Mouse (Mus musculus): ENCODE results near the gene Fam241b. TPM values are rescaled to one million over a fixed set of nuclear protein-coding genes. Genes with fewer than 3 reads are reported as not detected.

The Fam241b gene
- polyA plus RNA-seq, 1 experiment from 2014 or later = 30.6 TPM

DNA sequence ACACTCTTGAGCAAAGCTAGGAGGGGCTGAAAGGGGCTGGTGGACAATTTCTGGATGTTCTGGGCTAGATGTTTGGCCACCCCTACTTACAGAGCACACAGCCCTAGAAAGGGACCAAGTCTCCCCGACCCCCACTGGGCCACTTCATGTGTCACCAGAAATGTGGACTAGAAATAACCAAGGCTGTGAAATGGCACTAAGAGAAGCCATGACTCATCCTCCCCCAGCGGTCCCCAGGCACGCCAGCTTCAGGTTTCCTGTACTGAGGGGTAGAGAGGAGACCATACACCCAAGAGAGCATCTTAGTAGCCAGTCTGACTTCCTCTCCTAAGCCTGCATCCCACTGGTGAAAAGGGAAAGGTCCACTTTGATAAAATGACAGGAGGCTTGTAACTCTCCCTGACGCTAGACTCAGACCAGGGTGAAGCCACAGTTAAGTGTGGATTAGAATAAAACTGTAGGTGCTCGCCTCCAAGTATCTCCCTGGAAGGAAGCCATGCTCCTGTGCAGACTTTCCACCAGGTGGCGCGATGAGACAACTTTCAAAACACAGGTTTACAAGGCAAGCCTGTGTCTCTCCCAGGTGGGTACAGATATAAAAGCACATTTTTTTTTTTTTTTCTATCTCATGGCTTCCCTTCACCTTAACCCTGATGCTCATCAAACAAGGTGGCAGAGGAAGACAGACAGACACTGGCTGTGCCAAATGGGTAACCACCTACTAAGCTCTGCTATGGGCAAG is 38.7 kb downstream of the Fam241b start:
- Histone ChIP-seq H3K4me2 (replicated peaks; ENCODE audit: low read depth) (no peak overlapping the region), H3K9me3 (ENCODE audit: control insufficient read depth, low read length) (no peaks in the 10 kb centered on the region), H3K9ac (ENCODE audit: low read length) (no peak overlapping the region), H3K4me3 (ENCODE audit: low read depth, low read length) (no peak overlapping the region), H3K27ac (replicated peaks) (no peak overlapping the region), H3K27me3 (ENCODE audit: control insufficient read depth, insufficient read depth, low read length) (no peaks in the 10 kb centered on the region), H3K4me1 (replicated peaks; ENCODE audit: control insufficient read depth, insufficient read depth) (no peaks in the 10 kb centered on the region), H3K36me3 (ENCODE audit: control insufficient read depth, insufficient read depth, low read length) (no peaks in the 10 kb centered on the region)
- ATAC-seq (ENCODE audit: low FRiP score, low TSS enrichment) = no peak
- TF ChIP-seq EP300 (optimal IDR thresholded peaks at IDR 0.05) (no peak), CTCF (IDR thresholded peaks at IDR 0.05; ENCODE audit: low read depth) (peak; percentile 89)
- peak; percentile 77 for DNase-seq (ENCODE audit: low spot score)
- 20% methylated on average over 7 of the region's 7 CpGs for WGBS

DNA sequence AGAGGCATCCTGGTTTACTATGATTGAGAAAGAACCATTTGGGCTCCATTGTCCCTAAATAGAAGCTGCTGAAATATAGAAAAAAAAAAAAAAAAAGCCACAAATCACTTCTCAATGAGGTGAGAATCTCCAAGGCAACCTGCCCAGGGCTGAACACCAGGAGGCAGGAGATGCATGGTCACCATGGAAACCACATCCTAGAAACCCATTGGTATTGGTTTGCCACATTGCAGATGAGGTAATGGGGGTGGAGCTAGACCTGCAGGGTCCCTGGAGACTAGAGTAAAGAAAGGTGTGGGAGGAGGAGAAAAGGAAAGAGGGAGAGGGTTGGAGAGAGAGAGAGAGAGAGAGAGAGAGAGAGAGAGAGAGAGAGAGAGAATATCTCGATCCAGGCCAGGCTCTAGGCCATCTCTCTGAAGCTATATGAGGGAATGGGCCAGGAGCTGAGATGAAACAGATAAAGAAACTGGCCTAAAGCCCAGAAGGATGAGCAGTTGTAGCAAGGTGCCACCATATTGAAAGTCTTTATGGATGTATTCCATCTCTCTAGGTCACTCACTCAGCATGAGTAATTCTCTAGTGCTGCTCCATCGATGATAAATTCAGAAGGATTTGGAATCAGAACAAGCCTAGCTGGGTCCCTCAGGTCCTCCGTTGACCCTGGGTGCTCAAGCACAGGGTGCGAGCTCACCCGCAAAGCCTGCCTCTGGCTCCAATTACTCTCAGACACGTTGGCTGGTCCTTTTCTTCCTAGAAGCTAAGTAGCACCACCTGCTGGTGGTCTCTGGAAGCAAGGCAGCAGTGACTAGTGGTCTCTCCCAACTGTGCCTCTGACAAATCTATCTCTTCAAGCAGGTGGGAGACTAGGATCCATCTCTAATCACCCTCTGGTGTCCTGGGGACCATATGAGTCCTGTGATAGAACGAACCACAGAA is 41.9 kb downstream of the Fam241b start:
- Histone ChIP-seq H3K4me1 (replicated peaks; ENCODE audit: control insufficient read depth, insufficient read depth) (no peaks in the 10 kb centered on the region), H3K9me3 (ENCODE audit: control insufficient read depth, low read length) (no peaks in the 10 kb centered on the region), H3K4me3 (ENCODE audit: low read depth, low read length) (no peak overlapping the region), H3K27me3 (ENCODE audit: control insufficient read depth, insufficient read depth, low read length) (no peaks in the 10 kb centered on the region), H3K9ac (ENCODE audit: low read length) (no peak overlapping the region), H3K4me2 (replicated peaks; ENCODE audit: low read depth) (no peak overlapping the region), H3K36me3 (ENCODE audit: control insufficient read depth, insufficient read depth, low read length) (no peaks in the 10 kb centered on the region), H3K27ac (replicated peaks) (no peak overlapping the region)
- TF ChIP-seq CTCF (IDR thresholded peaks at IDR 0.05; ENCODE audit: low read depth) = peak; percentile 95
- no peak for TF ChIP-seq EP300 (optimal IDR thresholded peaks at IDR 0.05)
- DNase-seq (ENCODE audit: low spot score) (peak; percentile 72), ATAC-seq (ENCODE audit: low FRiP score, low TSS enrichment) (peak; percentile 59; the same call in 1 of the 2 replicates)
- WGBS = 12% methylated on average over 7 of the region's 7 CpGs

DNA sequence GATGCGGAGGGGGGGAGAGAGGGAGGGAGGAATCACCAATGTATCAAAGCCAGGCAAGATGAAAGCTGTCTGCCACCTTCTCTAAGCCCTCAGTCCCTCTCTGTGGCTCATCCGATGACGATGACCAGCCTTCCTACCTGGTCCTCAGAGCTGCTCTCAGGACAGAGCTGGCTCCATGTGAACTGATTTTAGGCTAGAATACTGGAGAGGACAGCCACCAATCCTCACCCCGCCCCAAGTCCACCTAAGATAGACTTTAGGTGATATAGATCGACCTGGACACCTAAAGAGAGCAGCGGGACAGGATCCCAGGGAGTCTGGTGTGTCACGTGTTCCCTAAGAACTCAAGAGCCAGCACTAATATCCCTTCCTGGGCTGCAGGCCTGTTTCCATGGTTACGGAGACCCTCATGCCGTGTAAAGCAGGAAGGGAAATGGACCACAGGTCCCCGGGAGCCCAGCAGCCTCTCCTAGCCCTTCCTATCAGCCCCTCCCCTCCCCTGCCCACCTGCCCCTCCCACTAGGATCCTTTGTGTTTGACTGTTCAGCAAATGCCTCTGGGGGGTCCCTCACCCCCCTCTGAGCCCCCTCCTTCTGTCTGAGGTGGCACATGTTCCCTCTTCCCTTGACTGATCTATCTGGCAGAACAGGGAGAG is 43.8 kb downstream of the Fam241b start:
- H3K27me3 ChIP-seq (ENCODE audit: control insufficient read depth, insufficient read depth, low read length) = no peaks in the 10 kb centered on the region
- TF ChIP-seq EP300 (optimal IDR thresholded peaks at IDR 0.05) (no peak), CTCF (IDR thresholded peaks at IDR 0.05; ENCODE audit: low read depth) (no peak)
- no peaks in the 10 kb centered on the region for H3K4me1 ChIP-seq (replicated peaks; ENCODE audit: control insufficient read depth, insufficient read depth)
- no peak overlapping the region for H3K4me2 ChIP-seq (replicated peaks; ENCODE audit: low read depth)
- no peak for DNase-seq (ENCODE audit: low spot score)
- H3K9me3 ChIP-seq (ENCODE audit: control insufficient read depth, low read length) = no peaks in the 10 kb centered on the region
- H3K36me3 ChIP-seq (ENCODE audit: control insufficient read depth, insufficient read depth, low read length) = no peaks in the 10 kb centered on the region
- no peak overlapping the region for H3K4me3 ChIP-seq (ENCODE audit: low read depth, low read length)
- H3K27ac ChIP-seq (replicated peaks) = no peak overlapping the region
- no peak for ATAC-seq (ENCODE audit: low FRiP score, low TSS enrichment)
- WGBS = 57% methylated on average over 10 of the region's 10 CpGs
- H3K9ac ChIP-seq (ENCODE audit: low read length) = no peak overlapping the region

DNA sequence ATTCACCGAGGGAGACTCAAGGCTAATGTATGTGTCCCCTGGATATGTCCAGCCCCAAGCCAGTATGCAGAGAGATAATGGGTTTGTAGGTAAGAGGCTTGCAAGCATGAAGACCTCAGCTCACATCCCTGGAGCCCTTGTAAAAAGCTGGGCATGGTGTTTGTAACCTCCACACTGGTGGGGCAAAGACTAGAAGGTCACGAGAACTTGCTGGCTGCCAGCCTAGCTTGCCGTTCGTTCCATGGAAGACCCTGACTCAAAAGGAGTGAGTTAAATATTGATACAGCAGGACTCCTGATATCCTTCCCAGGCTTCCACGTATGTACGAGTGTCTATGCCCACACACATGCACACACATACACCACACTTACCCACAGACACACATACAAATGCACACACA is 49.3 kb downstream of the Fam241b start:
- no peak for TF ChIP-seq CTCF (IDR thresholded peaks at IDR 0.05; ENCODE audit: low read depth)
- no peak for TF ChIP-seq EP300 (optimal IDR thresholded peaks at IDR 0.05)
- H3K36me3 ChIP-seq (ENCODE audit: control insufficient read depth, insufficient read depth, low read length) = no peaks in the 10 kb centered on the region
- no peak overlapping the region for H3K4me2 ChIP-seq (replicated peaks; ENCODE audit: low read depth)
- 81% methylated on average over 6 of the region's 6 CpGs for WGBS
- no peaks in the 10 kb centered on the region for H3K9me3 ChIP-seq (ENCODE audit: control insufficient read depth, low read length)
- ATAC-seq (ENCODE audit: low FRiP score, low TSS enrichment) = no peak
- H3K4me3 ChIP-seq (ENCODE audit: low read depth, low read length) = no peak overlapping the region
- no peaks in the 10 kb centered on the region for H3K4me1 ChIP-seq (replicated peaks; ENCODE audit: control insufficient read depth, insufficient read depth)
- no peak overlapping the region for H3K9ac ChIP-seq (ENCODE audit: low read length)
- no peak for DNase-seq (ENCODE audit: low spot score)
- H3K27ac ChIP-seq (replicated peaks) = no peak overlapping the region
- H3K27me3 ChIP-seq (ENCODE audit: control insufficient read depth, insufficient read depth, low read length) = no peaks in the 10 kb centered on the region

DNA sequence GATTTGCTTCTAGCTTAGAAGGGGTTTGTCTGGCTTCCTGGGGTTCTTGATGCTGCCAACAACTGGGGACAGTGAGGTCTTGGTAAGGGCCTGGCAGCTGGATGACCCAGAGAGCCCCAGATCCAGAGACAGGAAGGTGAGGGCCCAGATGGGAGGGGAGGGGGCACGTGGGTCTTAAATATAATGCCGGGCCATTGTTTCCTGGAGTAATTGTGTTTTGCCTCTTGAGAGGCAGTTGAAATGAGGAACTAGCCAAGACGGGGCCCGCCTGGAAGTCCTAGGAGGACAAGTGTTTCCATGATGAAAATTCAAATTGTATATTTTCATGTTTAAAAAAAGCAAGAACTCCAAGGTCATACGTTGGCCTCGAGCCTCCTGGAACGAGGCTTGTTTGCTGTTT is 49.8 kb downstream of the Fam241b start:
- 62% methylated on average over 7 of the region's 7 CpGs for WGBS
- Histone ChIP-seq H3K9me3 (ENCODE audit: control insufficient read depth, low read length) (no peaks in the 10 kb centered on the region), H3K4me2 (replicated peaks; ENCODE audit: low read depth) (no peak overlapping the region), H3K4me1 (replicated peaks; ENCODE audit: control insufficient read depth, insufficient read depth) (no peaks in the 10 kb centered on the region), H3K27me3 (ENCODE audit: control insufficient read depth, insufficient read depth, low read length) (no peaks in the 10 kb centered on the region), H3K9ac (ENCODE audit: low read length) (no peak overlapping the region), H3K36me3 (ENCODE audit: control insufficient read depth, insufficient read depth, low read length) (no peaks in the 10 kb centered on the region), H3K4me3 (ENCODE audit: low read depth, low read length) (no peak overlapping the region), H3K27ac (replicated peaks) (no peak overlapping the region)
- no peak for ATAC-seq (ENCODE audit: low FRiP score, low TSS enrichment)
- TF ChIP-seq CTCF (IDR thresholded peaks at IDR 0.05; ENCODE audit: low read depth) (no peak), EP300 (optimal IDR thresholded peaks at IDR 0.05) (no peak)
- no peak for DNase-seq (ENCODE audit: low spot score)

All from stomach, postnatal 0 days (tissue).